Mouse (Mus musculus) hindbrain, embryonic 15.5 days (tissue): ENCODE measurements at regions not wholly inside any gene's neighbourhood (a gene's known extent, or its start where the extent isn't known, plus 50 kb on each side); places are given as distances from the start of the nearest gene placed in this dataset.

ENCODE experiments used
- ATAC-seq: fragments of 200-750 bp; cut with Nextera tagmentation; 2 replicates; pipeline ENCODE4 v1.8.0; 2017; ENCODE audit warnings: low read depth, moderate number of reproducible peaks, moderate TSS enrichment; ENCODE audit not compliant: low FRiP score
- H3K27ac ChIP-seq: fragments of 300-500 bp; sonication (generic); replicated peaks from 2 replicates; pipeline ENCODE4 v1.5.1; 2015; ENCODE audit warnings: mild to moderate bottlenecking, inconsistent platforms
- H3K27me3 ChIP-seq: fragments of 300-500 bp; sonication (generic); 2 replicates; pipeline ENCODE4 v1.6.1; 2015; ENCODE audit warnings: control low read depth, inconsistent platforms
- H3K36me3 ChIP-seq: fragments of 300-500 bp; sonication (generic); 2 replicates; pipeline ENCODE4 v1.6.1; 2015; ENCODE audit warnings: control low read depth, inconsistent platforms
- H3K4me1 ChIP-seq: fragments of 300-500 bp; sonication (generic); replicated peaks from 2 replicates; pipeline ENCODE4 v1.6.1; 2015; ENCODE audit warnings: control low read depth, inconsistent platforms
- H3K4me2 ChIP-seq: fragments of 300-500 bp; sonication (generic); 2 replicates; pipeline ENCODE4 v1.6.1; 2015; ENCODE audit warnings: moderate library complexity, mild to moderate bottlenecking, inconsistent platforms
- H3K4me3 ChIP-seq: fragments of 300-500 bp; sonication (generic); 2 replicates; pipeline ENCODE4 v1.5.1; 2015; ENCODE audit warnings: mild to moderate bottlenecking, inconsistent platforms
- H3K9ac ChIP-seq: fragments of 300-500 bp; sonication (generic); 2 replicates; pipeline ENCODE4 v1.6.1; 2015; ENCODE audit warnings: inconsistent platforms
- H3K9me3 ChIP-seq: fragments of 300-500 bp; sonication (generic); 2 replicates; pipeline ENCODE4 v1.6.1; 2016; ENCODE audit warnings: control low read depth, inconsistent platforms
- WGBS: fragments of 180-500 bp; shearing (Covaris S2); methylation state at CpG from one replicate; pipeline ENCODE4 v1.1.7; 2015; 5-methylcytosine and 5-hydroxymethylcytosine counted together

DNA sequence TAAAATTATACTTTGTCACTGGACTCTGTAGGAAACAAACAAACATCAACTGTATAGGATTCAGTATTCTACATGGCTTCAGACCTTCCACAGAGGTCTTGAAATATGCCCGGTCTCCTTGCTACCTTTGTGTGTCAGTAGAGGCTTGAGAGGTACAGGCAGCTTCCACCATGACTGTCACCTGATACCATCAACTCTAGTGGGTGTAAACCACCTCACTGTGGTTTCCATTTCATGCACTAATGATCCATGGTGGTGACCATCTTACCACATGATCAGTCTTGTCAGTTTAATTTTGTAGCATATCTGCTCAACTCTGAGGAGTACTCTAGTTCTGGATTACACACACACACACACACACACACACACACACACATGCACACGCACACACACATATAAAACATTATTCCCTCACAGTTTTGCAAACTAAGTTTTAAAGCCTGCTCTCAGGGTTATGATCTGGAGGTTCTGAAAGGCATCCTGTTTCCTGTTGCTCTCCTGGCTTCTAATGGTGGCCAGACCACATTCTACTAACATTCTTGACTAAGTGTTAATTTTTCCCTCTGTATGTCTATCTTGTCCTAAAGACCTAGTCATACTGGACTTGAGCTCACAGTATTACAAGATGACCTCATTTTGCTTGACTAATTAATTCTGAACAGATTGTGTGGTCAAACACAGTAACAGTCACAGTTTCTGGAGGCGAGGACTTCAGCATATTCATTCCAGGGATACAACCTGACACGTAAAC, 106.7 kb upstream of the Rgs1 start:
- Histone ChIP-seq H3K4me3 (no peak overlapping the region), H3K9me3 (no peaks in the 10 kb centered on the region), H3K27ac (no peak overlapping the region), H3K9ac (no peak overlapping the region), H3K4me1 (no peaks in the 10 kb centered on the region), H3K27me3 (no peaks in the 10 kb centered on the region), H3K4me2 (no peak overlapping the region), H3K36me3 (no peaks in the 10 kb centered on the region)
- ATAC-seq: no peak
- 86% methylated on average over 4 of the region's 4 CpGs for WGBS

DNA sequence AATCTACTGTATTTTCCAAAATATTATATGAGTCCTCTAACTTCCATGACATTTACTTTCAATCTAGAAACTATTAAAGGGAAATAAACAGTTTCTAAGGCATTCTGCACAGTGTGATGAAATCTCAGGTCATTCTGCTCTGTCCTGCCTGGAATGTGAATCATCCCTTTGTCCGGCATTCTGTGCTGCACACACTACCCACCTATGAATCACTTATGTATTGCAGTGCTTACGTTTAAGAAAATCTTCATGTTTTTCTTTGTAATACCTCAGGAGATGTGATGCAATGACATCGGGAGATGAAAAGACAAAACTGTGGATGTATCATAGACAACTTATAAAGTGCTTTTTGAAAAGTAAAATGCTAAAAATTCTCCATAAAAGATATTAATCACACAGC, 106.0 kb upstream of the Rgs1 start:
- ATAC-seq: no peak
- WGBS: 92% methylated on average over 3 of the region's 3 CpGs

DNA sequence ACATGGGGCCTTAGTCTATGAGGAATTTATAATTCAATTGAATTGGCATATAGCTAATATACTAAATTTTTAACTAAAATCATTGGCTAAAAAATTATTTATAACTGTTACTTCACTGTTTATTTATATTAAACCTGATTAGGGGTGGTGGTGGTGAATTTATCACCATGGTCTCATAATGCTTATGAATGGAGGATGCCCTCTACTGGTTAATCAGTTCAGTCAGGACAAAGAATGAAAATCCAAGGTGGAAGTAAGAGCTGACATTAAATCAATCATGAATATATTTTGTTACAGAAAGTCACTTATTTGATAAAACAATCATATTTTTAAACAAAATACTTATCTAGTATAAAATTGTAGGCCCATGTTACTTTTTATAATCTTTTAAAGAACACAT, 104.3 kb upstream of the Rgs1 start:
- H3K27ac ChIP-seq: no peak overlapping the region
- H3K27me3 ChIP-seq: no peaks in the 10 kb centered on the region
- H3K4me2 ChIP-seq: no peak overlapping the region
- H3K36me3 ChIP-seq: no peaks in the 10 kb centered on the region
- H3K4me1 ChIP-seq: no peaks in the 10 kb centered on the region
- no peak overlapping the region for H3K9ac ChIP-seq
- no peak for ATAC-seq
- H3K9me3 ChIP-seq: no peaks in the 10 kb centered on the region
- no peak overlapping the region for H3K4me3 ChIP-seq

More for the DNA sequence above, 106.0 kb upstream of the Rgs1 start:
- Histone ChIP-seq H3K4me3 (no peak overlapping the region), H3K9ac (no peak overlapping the region), H3K4me1 (no peaks in the 10 kb centered on the region), H3K9me3 (no peaks in the 10 kb centered on the region), H3K27me3 (no peaks in the 10 kb centered on the region), H3K36me3 (no peaks in the 10 kb centered on the region), H3K27ac (no peak overlapping the region), H3K4me2 (no peak overlapping the region)

DNA sequence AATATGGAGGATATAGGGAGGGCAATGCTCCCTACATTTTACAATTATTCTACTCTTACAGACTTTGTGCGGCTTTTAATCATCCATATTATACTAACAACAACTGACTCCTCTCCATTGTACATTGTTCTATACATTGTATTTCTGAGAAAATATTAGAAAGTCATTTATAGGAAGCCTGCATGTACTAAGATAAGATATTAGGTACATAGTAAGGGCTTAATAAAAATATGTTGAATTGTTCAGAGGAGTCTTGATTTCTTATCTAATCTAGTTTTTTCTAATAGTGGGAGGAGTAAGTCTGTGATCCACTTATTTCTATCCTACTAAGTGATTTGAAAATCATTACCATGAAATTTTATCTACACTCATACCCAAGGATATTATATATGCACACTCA, 94.8 kb upstream of the Rgs1 start:
- H3K4me2 ChIP-seq: no peak overlapping the region
- H3K9me3 ChIP-seq: no peaks in the 10 kb centered on the region
- H3K27me3 ChIP-seq: no peaks in the 10 kb centered on the region
- H3K27ac ChIP-seq: no peak overlapping the region
- no peak for ATAC-seq
- H3K9ac ChIP-seq: no peak overlapping the region
- no peak overlapping the region for H3K4me3 ChIP-seq
- 93% methylated on average over 1 of the region's 1 CpGs for WGBS
- no peaks in the 10 kb centered on the region for H3K4me1 ChIP-seq
- H3K36me3 ChIP-seq: no peaks in the 10 kb centered on the region

DNA sequence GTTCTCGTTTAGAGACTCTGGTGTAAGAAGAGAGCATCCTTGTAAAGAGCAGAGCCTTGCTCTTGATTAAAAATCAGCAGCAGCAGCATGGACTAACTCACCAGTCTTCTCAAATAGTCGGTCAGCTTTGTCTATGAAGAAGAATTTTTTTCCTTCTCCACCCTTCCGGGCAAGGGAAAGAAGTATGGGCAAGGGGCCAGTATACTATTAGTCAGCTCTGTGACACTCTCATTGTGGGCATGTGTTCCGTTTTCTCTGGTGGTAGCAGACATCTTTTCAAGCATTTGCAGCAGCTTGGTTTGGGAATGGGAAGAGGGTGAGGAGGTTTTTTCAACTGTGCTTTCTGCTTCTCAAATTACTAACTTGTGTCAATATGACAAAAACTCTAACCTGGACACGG, 94.3 kb upstream of the Rgs1 start:
- H3K4me1 ChIP-seq: no peaks in the 10 kb centered on the region
- no peak for ATAC-seq
- no peaks in the 10 kb centered on the region for H3K36me3 ChIP-seq
- no peak overlapping the region for H3K4me3 ChIP-seq
- 74% methylated on average over 5 of the region's 5 CpGs for WGBS
- no peaks in the 10 kb centered on the region for H3K27me3 ChIP-seq
- no peak overlapping the region for H3K4me2 ChIP-seq
- H3K9me3 ChIP-seq: no peaks in the 10 kb centered on the region
- no peak overlapping the region for H3K27ac ChIP-seq
- H3K9ac ChIP-seq: no peak overlapping the region

DNA sequence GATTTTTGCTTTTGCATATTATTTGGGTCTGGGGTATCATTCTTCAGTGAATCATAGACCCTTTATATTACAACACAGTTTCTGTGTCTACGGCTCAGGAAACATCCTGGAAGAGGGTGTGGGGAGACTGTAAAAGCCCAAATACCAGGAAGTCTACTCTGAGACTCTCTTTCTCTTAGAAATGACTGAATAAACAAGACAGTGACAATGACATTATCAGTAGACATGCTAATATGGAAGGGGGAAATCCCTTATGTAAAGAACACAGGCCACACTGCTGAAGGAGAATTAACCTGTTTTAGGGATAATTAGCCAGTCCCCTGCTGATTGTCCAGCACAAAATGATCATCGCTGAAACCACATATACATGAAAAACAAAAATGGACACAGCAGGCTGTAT, 88.5 kb upstream of the Rgs1 start:
- Histone ChIP-seq H3K4me1 (no peaks in the 10 kb centered on the region), H3K36me3 (no peaks in the 10 kb centered on the region), H3K27me3 (no peaks in the 10 kb centered on the region), H3K9ac (no peak overlapping the region), H3K9me3 (no peaks in the 10 kb centered on the region), H3K4me2 (no peak overlapping the region), H3K27ac (no peak overlapping the region), H3K4me3 (no peak overlapping the region)
- no peak for ATAC-seq
- 94% methylated on average over 2 of the region's 2 CpGs for WGBS

DNA sequence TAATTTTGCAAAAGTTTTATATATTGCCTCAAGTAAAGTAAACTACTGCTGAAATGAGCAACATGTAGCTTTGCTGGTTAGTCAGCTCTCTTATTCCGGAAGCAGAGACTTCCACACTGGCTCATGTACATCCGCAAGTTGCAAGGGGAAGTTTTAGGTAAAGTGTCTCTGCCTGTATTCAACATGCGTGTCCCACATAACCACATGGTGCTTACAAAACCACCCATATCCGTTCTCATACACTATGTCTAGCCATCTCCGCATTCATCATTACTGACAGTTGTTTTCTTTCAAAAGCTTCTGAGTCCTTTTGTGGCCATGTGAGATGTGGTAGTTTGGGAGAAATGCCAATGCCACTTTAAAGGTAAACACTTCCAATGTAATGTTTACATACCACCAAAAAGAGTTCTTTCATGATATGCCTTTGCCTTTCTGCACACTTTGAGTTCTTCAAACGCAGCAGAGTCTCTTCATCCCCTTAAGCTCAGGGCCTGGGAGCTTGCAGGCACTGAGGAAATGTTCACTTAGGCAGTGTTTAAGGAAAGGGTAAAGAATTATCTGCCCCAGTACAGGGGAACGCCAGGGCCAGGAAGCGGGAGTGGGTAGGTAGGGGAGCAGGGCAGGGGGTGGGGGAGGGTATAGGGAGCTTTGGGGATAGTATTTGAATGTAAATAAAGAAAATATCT, 81.5 kb upstream of the Rgs1 start:
- Histone ChIP-seq H3K4me1 (no peaks in the 10 kb centered on the region), H3K27ac (no peak overlapping the region), H3K4me3 (no peak overlapping the region), H3K9me3 (no peaks in the 10 kb centered on the region), H3K36me3 (no peaks in the 10 kb centered on the region), H3K4me2 (no peak overlapping the region), H3K27me3 (no peaks in the 10 kb centered on the region), H3K9ac (no peak overlapping the region)
- WGBS: 85% methylated on average over 8 of the region's 8 CpGs
- ATAC-seq: no peak

DNA sequence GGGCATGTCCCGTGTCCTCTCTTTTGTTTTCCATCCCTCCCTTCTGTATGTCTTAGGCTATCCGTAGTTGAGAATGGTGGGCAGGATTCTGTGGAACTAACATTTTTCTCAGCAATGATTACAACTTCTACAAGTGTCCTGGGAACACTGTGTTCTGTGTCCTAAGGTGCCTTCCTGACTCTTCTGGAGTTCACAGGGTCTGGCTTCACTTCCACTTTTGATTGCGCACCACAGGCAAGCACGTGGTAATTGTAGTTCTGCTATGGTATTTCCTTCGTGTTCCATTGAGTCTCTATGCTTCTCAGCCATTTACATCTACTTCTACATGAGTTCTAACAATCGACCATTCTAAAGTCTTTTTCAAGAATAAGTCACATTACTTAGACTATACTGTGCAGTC, 70.4 kb upstream of the Rgs1 start:
- Histone ChIP-seq H3K4me1 (no peaks in the 10 kb centered on the region), H3K4me3 (no peak overlapping the region), H3K9ac (no peak overlapping the region), H3K27me3 (no peaks in the 10 kb centered on the region), H3K4me2 (no peak overlapping the region), H3K9me3 (no peaks in the 10 kb centered on the region), H3K27ac (no peak overlapping the region), H3K36me3 (no peaks in the 10 kb centered on the region)
- ATAC-seq: no peak
- WGBS: 82% methylated on average over 6 of the region's 6 CpGs

DNA sequence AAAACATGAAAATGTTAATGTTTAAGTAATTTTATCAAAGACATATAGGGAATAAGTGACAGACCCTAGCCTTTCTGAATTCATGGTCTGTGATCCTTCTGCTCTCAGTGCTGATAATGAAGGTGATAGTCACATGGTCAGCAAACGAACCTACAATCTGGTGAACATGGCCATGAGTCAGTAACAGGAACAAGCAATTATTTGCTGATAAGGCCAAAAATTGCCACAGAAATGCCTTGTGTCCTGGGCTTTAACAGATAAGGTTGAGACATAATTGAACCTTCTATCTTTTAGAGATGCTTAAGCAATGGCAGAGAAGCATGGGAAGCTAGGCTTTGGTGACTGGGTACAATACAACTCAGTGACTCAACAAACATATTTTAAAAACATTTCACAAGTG, 69.2 kb upstream of the Rgs1 start:
- Histone ChIP-seq H3K4me3 (no peak overlapping the region), H3K27me3 (no peaks in the 10 kb centered on the region), H3K27ac (no peak overlapping the region), H3K36me3 (no peaks in the 10 kb centered on the region), H3K4me1 (no peaks in the 10 kb centered on the region), H3K9ac (no peak overlapping the region), H3K9me3 (no peaks in the 10 kb centered on the region), H3K4me2 (no peak overlapping the region)
- no peak for ATAC-seq
- WGBS: 87% methylated on average over 1 of the region's 1 CpGs

DNA sequence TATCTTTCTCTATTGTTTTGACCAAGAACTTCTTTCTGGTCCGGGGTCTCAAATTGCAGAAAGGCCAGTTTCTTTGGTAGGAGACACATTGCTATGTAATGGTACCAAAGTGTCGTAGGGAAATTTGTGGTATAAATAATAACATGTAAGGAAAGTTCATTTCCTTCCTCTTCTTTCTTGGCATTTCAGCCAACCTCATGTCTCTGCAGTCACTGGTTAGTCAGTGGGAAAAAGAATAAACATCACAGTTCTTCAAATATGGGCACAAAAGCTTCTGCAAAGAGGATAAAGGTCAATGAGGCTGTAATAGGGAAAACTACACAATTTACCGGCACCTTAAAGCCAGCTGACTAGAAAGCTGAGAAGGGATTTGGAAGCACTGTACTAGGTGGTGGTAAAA, 68.5 kb upstream of the Rgs1 start:
- Histone ChIP-seq H3K9ac (no peak overlapping the region), H3K4me2 (no peak overlapping the region), H3K27me3 (no peaks in the 10 kb centered on the region), H3K4me1 (no peaks in the 10 kb centered on the region), H3K27ac (no peak overlapping the region), H3K36me3 (no peaks in the 10 kb centered on the region), H3K9me3 (no peaks in the 10 kb centered on the region), H3K4me3 (no peak overlapping the region)
- 92% methylated on average over 3 of the region's 3 CpGs for WGBS
- no peak for ATAC-seq

DNA sequence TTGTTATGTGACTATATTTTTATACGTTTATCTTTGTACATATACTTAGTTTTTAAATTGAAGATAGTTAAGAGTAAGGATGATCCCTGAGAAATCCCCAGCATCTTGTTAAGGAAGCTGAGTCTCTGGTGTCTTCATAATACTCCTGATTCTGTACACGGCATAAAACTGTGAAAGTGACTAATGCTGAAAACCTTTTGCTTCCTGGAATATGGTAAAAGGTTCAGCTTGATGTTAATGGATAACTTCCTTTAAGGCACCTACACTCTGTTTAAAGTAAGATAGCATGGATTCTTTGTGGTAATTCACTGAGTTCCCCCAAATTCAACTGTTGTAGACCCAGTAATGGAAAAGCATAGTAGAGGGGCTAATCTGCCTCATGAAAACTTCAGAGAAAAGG, 67.2 kb upstream of the Rgs1 start:
- H3K9me3 ChIP-seq: no peaks in the 10 kb centered on the region
- WGBS: 94% methylated on average over 2 of the region's 2 CpGs
- no peaks in the 10 kb centered on the region for H3K36me3 ChIP-seq
- no peaks in the 10 kb centered on the region for H3K4me1 ChIP-seq
- no peaks in the 10 kb centered on the region for H3K27me3 ChIP-seq
- no peak overlapping the region for H3K4me3 ChIP-seq
- H3K9ac ChIP-seq: no peak overlapping the region
- H3K27ac ChIP-seq: no peak overlapping the region
- H3K4me2 ChIP-seq: no peak overlapping the region
- ATAC-seq: no peak

DNA sequence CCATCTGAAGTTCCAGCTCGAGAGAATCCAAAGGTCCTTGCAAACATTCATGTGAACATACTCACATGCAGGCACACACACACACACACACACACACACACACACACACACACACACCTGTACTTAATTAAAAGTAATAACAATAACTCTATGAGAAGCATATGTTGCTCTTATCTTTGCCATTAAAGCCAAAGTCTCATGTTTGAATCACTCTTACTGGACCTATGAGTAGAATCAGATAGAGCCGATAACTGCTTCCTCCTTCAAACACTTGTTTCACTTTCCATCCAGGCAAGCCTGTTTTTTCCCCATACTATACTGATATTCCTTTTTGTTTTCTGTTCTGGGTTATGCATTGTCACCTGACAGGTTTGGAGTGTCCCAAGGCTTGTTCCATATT, 65.3 kb upstream of the Rgs1 start:
- Histone ChIP-seq H3K4me1 (no peaks in the 10 kb centered on the region), H3K27me3 (no peaks in the 10 kb centered on the region), H3K4me2 (no peak overlapping the region), H3K36me3 (no peaks in the 10 kb centered on the region), H3K9ac (no peak overlapping the region), H3K27ac (no peak overlapping the region), H3K9me3 (no peaks in the 10 kb centered on the region), H3K4me3 (no peak overlapping the region)
- ATAC-seq: no peak
- 86% methylated on average over 2 of the region's 2 CpGs for WGBS

DNA sequence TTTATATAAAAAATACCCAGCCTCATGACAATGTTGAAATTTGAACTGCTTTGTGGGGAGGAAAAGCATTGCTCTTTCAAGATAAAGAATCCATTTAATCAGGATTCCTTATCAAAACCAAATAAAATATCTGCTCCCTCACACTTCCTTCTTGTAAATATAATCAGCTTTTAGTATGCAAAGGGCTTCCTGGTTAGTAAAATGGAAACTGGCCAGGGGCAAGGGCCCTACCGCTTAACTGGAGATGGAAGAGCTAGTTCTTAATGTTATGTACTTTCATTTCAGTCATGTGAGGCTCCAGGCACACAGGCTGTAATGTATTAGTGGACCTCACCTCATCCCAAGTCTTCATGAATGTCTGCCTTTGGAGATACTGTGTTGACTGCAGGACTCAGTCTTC, 64.3 kb upstream of the Rgs1 start:
- Histone ChIP-seq H3K27ac (no peak overlapping the region), H3K9me3 (no peaks in the 10 kb centered on the region), H3K4me2 (no peak overlapping the region), H3K27me3 (no peaks in the 10 kb centered on the region), H3K4me1 (no peaks in the 10 kb centered on the region), H3K36me3 (no peaks in the 10 kb centered on the region), H3K9ac (no peak overlapping the region), H3K4me3 (no peak overlapping the region)
- ATAC-seq: no peak
- WGBS: 92% methylated on average over 1 of the region's 1 CpGs
